Mouse (Mus musculus): ENCODE measurements around the gene Cnn1.

Gene Cnn1

DNA sequence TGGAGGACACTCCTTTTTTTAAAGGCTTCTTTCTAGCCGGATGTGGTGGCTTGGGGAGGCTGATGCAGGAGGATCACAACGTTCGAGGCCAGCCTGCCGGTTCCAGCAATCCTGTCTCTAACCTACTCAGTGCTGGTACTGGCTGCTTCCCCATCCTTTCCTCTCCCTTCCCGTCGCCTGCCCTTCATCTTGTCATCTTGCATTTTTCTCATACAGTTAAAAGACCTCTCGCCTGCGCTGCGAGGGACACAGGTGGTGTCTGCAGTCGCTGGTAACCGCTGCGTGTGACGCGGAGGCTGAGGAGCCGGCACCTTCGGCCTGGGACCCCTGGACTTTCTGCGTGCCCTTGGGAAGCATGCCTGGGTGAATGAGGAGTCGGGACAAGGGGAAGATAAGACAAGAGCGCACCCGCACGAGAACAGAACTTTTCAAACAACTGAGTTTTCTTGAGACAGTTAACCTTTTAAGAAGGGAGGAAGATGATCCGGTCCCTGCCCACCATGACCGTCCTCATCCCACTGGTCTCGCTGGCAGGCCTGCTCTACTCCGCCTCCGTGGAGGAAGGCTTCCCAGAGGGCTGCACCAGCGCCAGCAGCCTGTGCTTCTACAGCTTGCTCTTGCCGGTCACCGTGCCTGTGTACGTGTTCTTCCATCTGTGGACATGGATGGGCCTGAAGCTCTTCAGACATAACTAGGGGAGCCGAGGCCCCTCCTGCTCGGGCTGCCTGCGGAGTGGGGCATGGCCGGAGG is 58.7 kb downstream of the Cnn1 start:
- DNase-seq (ENCODE audit: low spot score) = no peak
